Mouse (Mus musculus): Measurements from ENCODE around the gene Rnf10. TPM values are rescaled to one million over a fixed set of nuclear protein-coding genes. Genes with fewer than 3 reads are reported as not detected.

The Rnf10 gene
- polyA plus RNA-seq, 1 experiment from 2014 or later = 120 TPM

GRCm38 (mm10) chr5:115273549-115274135, 944 bp upstream of the Rnf10 start:
- Histone ChIP-seq H3K36me3 (no peaks in the 10 kb centered on the region), H3K4me3 (replicated peaks) (0 out of 2 replicates have a peak overlapping the region, but pooled peaks have one; percentile 94), H3K9ac (no peak overlapping the region), H3K27me3 (replicated peaks) (no peaks in the 10 kb centered on the region), H3K4me1 (replicated peaks) (peaks cover 26% of the 10 kb centered on the region), H3K27ac (peak overlapping the region; percentile 29; the same call in 1 of the 2 replicates), H3K9me3 (no peaks in the 10 kb centered on the region), H3K4me2 (replicated peaks) (peak overlapping the region; percentile 53; the same call in 1 of the 2 replicates)
- ATAC-seq = no peak
- 72% methylated on average over 6 of the region's 6 CpGs for WGBS

- Histone ChIP-seq H3K9me3 (no peaks in the 10 kb centered on the region), H3K4me2 (replicated peaks) (peak overlapping the region; percentile 65), H3K27me3 (replicated peaks) (no peaks in the 10 kb centered on the region), H3K36me3 (no peaks in the 10 kb centered on the region), H3K9ac (peak overlapping the region; percentile 96), H3K27ac (peak overlapping the region; percentile 70), H3K4me1 (replicated peaks) (peaks cover 35% of the 10 kb centered on the region), H3K4me3 (replicated peaks) (peak overlapping the region; percentile 94)
- ATAC-seq = peak; percentile 73
- WGBS = under 1% methylated on average over 73 of the region's 77 CpGs
Measured at GRCm38 (mm10) chr5:115271931-115272811, 527 bp downstream of the Rnf10 start.

- H3K9ac ChIP-seq = no peak overlapping the region
- H3K36me3 ChIP-seq = no peaks in the 10 kb centered on the region
- H3K27me3 ChIP-seq (replicated peaks) = no peaks in the 10 kb centered on the region
- no peak overlapping the region for H3K4me3 ChIP-seq (replicated peaks)
- peak overlapping the region; percentile 9; the same call in 1 of the 2 replicates for H3K4me2 ChIP-seq (replicated peaks)
- no peak for ATAC-seq
- no peaks in the 10 kb centered on the region for H3K9me3 ChIP-seq
- WGBS = 78% methylated on average over 1 of the region's 1 CpGs
- H3K4me1 ChIP-seq (replicated peaks) = peaks cover 33% of the 10 kb centered on the region
- no peak overlapping the region for H3K27ac ChIP-seq
Measured at GRCm38 (mm10) chr5:115269969-115270368, 2.7 kb downstream of the Rnf10 start.

GRCm38 (mm10) chr5:115268266-115268665, 4.4 kb downstream of the Rnf10 start:
- Histone ChIP-seq H3K27me3 (replicated peaks) (no peaks in the 10 kb centered on the region), H3K9me3 (no peaks in the 10 kb centered on the region), H3K9ac (no peak overlapping the region), H3K4me3 (replicated peaks) (no peak overlapping the region), H3K27ac (no peak overlapping the region), H3K4me2 (replicated peaks) (no peak overlapping the region), H3K4me1 (replicated peaks) (peaks cover 33% of the 10 kb centered on the region), H3K36me3 (no peaks in the 10 kb centered on the region)
- 29% methylated on average over 3 of the region's 3 CpGs for WGBS
- ATAC-seq = no peak

- 75% methylated on average over 3 of the region's 3 CpGs for WGBS
- H3K4me3 ChIP-seq (replicated peaks) = no peak overlapping the region
- H3K27ac ChIP-seq = no peak overlapping the region
- H3K27me3 ChIP-seq (replicated peaks) = no peaks in the 10 kb centered on the region
- no peaks in the 10 kb centered on the region for H3K9me3 ChIP-seq
- no peak overlapping the region for H3K9ac ChIP-seq
- no peak overlapping the region for H3K4me2 ChIP-seq (replicated peaks)
- no peaks in the 10 kb centered on the region for H3K36me3 ChIP-seq
- no peak for ATAC-seq
- H3K4me1 ChIP-seq (replicated peaks) = peaks cover 30% of the 10 kb centered on the region
Measured at GRCm38 (mm10) chr5:115267469-115268045, 5.1 kb downstream of the Rnf10 start.

- Histone ChIP-seq H3K4me3 (replicated peaks) (no peak overlapping the region), H3K4me1 (replicated peaks) (peaks cover 30% of the 10 kb centered on the region), H3K9me3 (no peaks in the 10 kb centered on the region), H3K9ac (no peak overlapping the region), H3K36me3 (no peaks in the 10 kb centered on the region), H3K27ac (no peak overlapping the region), H3K4me2 (replicated peaks) (no peak overlapping the region), H3K27me3 (replicated peaks) (no peaks in the 10 kb centered on the region)
- 77% methylated on average over 8 of the region's 8 CpGs for WGBS
- no peak; the same call in 1 of the 2 replicates for ATAC-seq
Measured at GRCm38 (mm10) chr5:115266787-115267468, 5.8 kb downstream of the Rnf10 start.

GRCm38 (mm10) chr5:115266340-115266739, 6.4 kb downstream of the Rnf10 start:
- Histone ChIP-seq H3K4me2 (replicated peaks) (no peak overlapping the region), H3K27me3 (replicated peaks) (no peaks in the 10 kb centered on the region), H3K4me1 (replicated peaks) (peaks cover 30% of the 10 kb centered on the region), H3K9ac (no peak overlapping the region), H3K27ac (no peak overlapping the region), H3K4me3 (replicated peaks) (no peak overlapping the region), H3K9me3 (no peaks in the 10 kb centered on the region), H3K36me3 (no peaks in the 10 kb centered on the region)
- ATAC-seq = no peak
- 92% methylated on average over 5 of the region's 5 CpGs for WGBS

- Histone ChIP-seq H3K9me3 (no peaks in the 10 kb centered on the region), H3K27ac (no peak overlapping the region), H3K4me2 (replicated peaks) (no peak overlapping the region), H3K27me3 (replicated peaks) (no peaks in the 10 kb centered on the region), H3K4me3 (replicated peaks) (no peak overlapping the region), H3K36me3 (peaks cover 20% of the 10 kb centered on the region; the same call in 1 of the 2 replicates), H3K9ac (no peak overlapping the region), H3K4me1 (replicated peaks) (peaks cover 4% of the 10 kb centered on the region; the same call in 1 of the 2 replicates)
- no peak for ATAC-seq
- 85% methylated on average over 14 of the region's 14 CpGs for WGBS
Measured at GRCm38 (mm10) chr5:115262502-115263291, 10.0 kb downstream of the Rnf10 start.

- H3K4me3 ChIP-seq (replicated peaks) = no peak overlapping the region
- H3K9me3 ChIP-seq = no peaks in the 10 kb centered on the region
- H3K4me2 ChIP-seq (replicated peaks) = no peak overlapping the region
- no peak overlapping the region for H3K27ac ChIP-seq
- no peaks in the 10 kb centered on the region for H3K27me3 ChIP-seq (replicated peaks)
- no peak overlapping the region for H3K9ac ChIP-seq
- 74% methylated on average over 1 of the region's 1 CpGs for WGBS
- H3K36me3 ChIP-seq = peaks cover 27% of the 10 kb centered on the region; the same call in 1 of the 2 replicates
- ATAC-seq = no peak
- no peaks in the 10 kb centered on the region; the same call in 1 of the 2 replicates for H3K4me1 ChIP-seq (replicated peaks)
Measured at GRCm38 (mm10) chr5:115261880-115262279, 10.8 kb downstream of the Rnf10 start.

GRCm38 (mm10) chr5:115261141-115261540, 11.6 kb downstream of the Rnf10 start:
- Histone ChIP-seq H3K9ac (no peak overlapping the region), H3K4me3 (replicated peaks) (no peak overlapping the region), H3K4me2 (replicated peaks) (no peak overlapping the region), H3K27ac (no peak overlapping the region), H3K36me3 (peaks cover 34% of the 10 kb centered on the region), H3K27me3 (replicated peaks) (no peaks in the 10 kb centered on the region), H3K9me3 (no peaks in the 10 kb centered on the region), H3K4me1 (replicated peaks) (no peaks in the 10 kb centered on the region; the same call in 1 of the 2 replicates)
- ATAC-seq = no peak
- 90% methylated on average over 8 of the region's 8 CpGs for WGBS

- peaks cover 41% of the 10 kb centered on the region for H3K36me3 ChIP-seq
- no peak overlapping the region for H3K27ac ChIP-seq
- H3K27me3 ChIP-seq (replicated peaks) = no peaks in the 10 kb centered on the region
- H3K4me2 ChIP-seq (replicated peaks) = no peak overlapping the region
- H3K9ac ChIP-seq = no peak overlapping the region
- H3K4me1 ChIP-seq (replicated peaks) = no peaks in the 10 kb centered on the region; the same call in 1 of the 2 replicates
- no peaks in the 10 kb centered on the region for H3K9me3 ChIP-seq
- ATAC-seq = no peak; the same call in 1 of the 2 replicates
- H3K4me3 ChIP-seq (replicated peaks) = no peak overlapping the region
- 73% methylated on average over 6 of the region's 6 CpGs for WGBS
Measured at GRCm38 (mm10) chr5:115260356-115260755, 12.3 kb downstream of the Rnf10 start.
